Mouse (Mus musculus) cortical plate, adult 2 months (tissue): ENCODE results near the gene Diablo. TPM values are rescaled to one million over a fixed set of nuclear protein-coding genes. Genes with fewer than 3 reads are reported as not detected.
"Not testable (repeated sequence)": the region's sequence is repeated elsewhere in the genome, so short reads cannot be mapped to it uniquely, and the experiment has no call there.

ENCODE experiments used
- H3K27ac ChIP-seq: fragments of 200-500 bp; 2 replicates; pipeline ENCODE4 v1.5.1; 2012; ENCODE audit warnings: low read length, control low read depth, inconsistent platforms; ENCODE audit not compliant: insufficient read depth
- H3K4me1 ChIP-seq: fragments of 200-500 bp; 2 replicates; pipeline ENCODE4 v1.6.1; 2011; ENCODE audit warnings: low read length; ENCODE audit not compliant: control insufficient read depth, insufficient read depth
- H3K4me3 ChIP-seq: fragments of 200-500 bp; 2 replicates; pipeline ENCODE4 v1.5.1; 2011; ENCODE audit warnings: mild to moderate bottlenecking, low read length, control low read depth; ENCODE audit not compliant: insufficient read depth
- CTCF ChIP-seq: fragments of 200-500 bp; IDR thresholded peaks from 2 replicates; pipeline ENCODE4 v1.5.1; 2011; ENCODE audit warnings: mild to moderate bottlenecking, control low read depth, low read length; ENCODE audit not compliant: insufficient read depth; ENCODE audit errors: extremely low read depth
- POLR2A ChIP-seq: fragments of 200-500 bp; IDR thresholded peaks from 2 replicates; pipeline ENCODE4 v1.6.1; 2011; ENCODE audit warnings: mild to moderate bottlenecking, low read length, control low read depth; ENCODE audit not compliant: insufficient read depth; ENCODE audit errors: extremely low read depth
- polyA plus RNA-seq: library from polyadenylated mRNA; depleted of rRNA; stranded (reverse); fragments of >200 nt; gene quantifications from 2 replicates; pipeline ENCODE4 v1.2.3, GENCODE M21; 2012

Gene Diablo
- polyA plus RNA-seq, 1 experiment = 81.8 TPM

- H3K4me1 ChIP-seq = 0 out of 2 replicates have a peak, but pooled peaks cover 2% of the 10 kb centered on the region
These were observed 2.0 kb upstream of the Diablo start for GRCm38 (mm10) chr5:123525916-123526495.

GRCm38 (mm10) chr5:123525281-123525680, 1.3 kb upstream of the Diablo start, which contains the start of gene Gm49027:
TSS of gene Gm49027 (minus strand) at chr5:123525488.
- Histone ChIP-seq H3K4me1 (0 out of 2 replicates have a peak, but pooled peaks cover 2% of the 10 kb centered on the region), H3K27ac (no peak within 1 kb of the TSS), H3K4me3 (peak within 1 kb of the TSS; percentile 38)
- TF ChIP-seq CTCF = no peak
- no peak for TF ChIP-seq POLR2A

More at GRCm38 (mm10) chr5:123525916-123526495, 2.0 kb upstream of the Diablo start:
- H3K27ac ChIP-seq = no peak overlapping the region
- no peak overlapping the region for H3K4me3 ChIP-seq
- TF ChIP-seq POLR2A (no peak), CTCF (no peak)

GRCm38 (mm10) chr5:123524393-123524750, 396 bp upstream of the Diablo start:
- Histone ChIP-seq H3K27ac (no peak overlapping the region), H3K4me3 (peak overlapping the region; percentile 38), H3K4me1 (0 out of 2 replicates have a peak, but pooled peaks cover 2% of the 10 kb centered on the region)
- TF ChIP-seq CTCF = no peak
- TF ChIP-seq POLR2A = no peak; the same call in 1 of the 2 replicates

- TF ChIP-seq POLR2A (no peak), CTCF (no peak)
- H3K27ac ChIP-seq = no peak overlapping the region
- no peak overlapping the region for H3K4me3 ChIP-seq
- 0 out of 2 replicates have a peak, but pooled peaks cover 2% of the 10 kb centered on the region for H3K4me1 ChIP-seq
These were observed 1.8 kb downstream of the Diablo start for GRCm38 (mm10) chr5:123522166-123522565.

- 0 out of 2 replicates have a peak, but pooled peaks cover 2% of the 10 kb centered on the region for H3K4me1 ChIP-seq
- no peak overlapping the region for H3K4me3 ChIP-seq
- TF ChIP-seq POLR2A (no peak), CTCF (no peak)
- no peak overlapping the region for H3K27ac ChIP-seq
These were observed 2.4 kb downstream of the Diablo start for GRCm38 (mm10) chr5:123521621-123522020.

GRCm38 (mm10) chr5:123520666-123521065, 3.3 kb downstream of the Diablo start:
- Histone ChIP-seq H3K27ac (no peak overlapping the region), H3K4me1 (0 out of 2 replicates have a peak, but pooled peaks cover 2% of the 10 kb centered on the region), H3K4me3 (no peak overlapping the region)
- TF ChIP-seq POLR2A (no peak), CTCF (no peak)

GRCm38 (mm10) chr5:123514871-123515270, 9.1 kb downstream of the Diablo start:
- Histone ChIP-seq H3K4me3 (no peak overlapping the region), H3K4me1 (no peaks in the 10 kb centered on the region; the same call in 1 of the 2 replicates), H3K27ac (no peak overlapping the region)
- TF ChIP-seq POLR2A (no peak), CTCF (no peak)

GRCm38 (mm10) chr5:123512102-123512501, 11.9 kb downstream of the Diablo start:
- no peak overlapping the region for H3K4me3 ChIP-seq
- H3K4me1 ChIP-seq = peaks cover 3% of the 10 kb centered on the region
- no peak for TF ChIP-seq POLR2A
- no peak for TF ChIP-seq CTCF
- no peak overlapping the region for H3K27ac ChIP-seq

- H3K4me3 ChIP-seq, H3K4me1 ChIP-seq, H3K27ac ChIP-seq: not testable (repeated sequence)
These were observed 12.6 kb downstream of the Diablo start for GRCm38 (mm10) chr5:123511426-123511825.

- Histone ChIP-seq H3K27ac (no peak within 1 kb of the TSS), H3K4me1 (peaks cover 3% of the 10 kb centered on the region), H3K4me3 (no peak within 1 kb of the TSS)
- TF ChIP-seq POLR2A (no peak), CTCF (no peak)
These were observed 13.8 kb downstream of the Diablo start, which contains the start of gene B3gnt4 for GRCm38 (mm10) chr5:123510160-123510559. TSS of gene B3gnt4 (plus strand) at chr5:123510460.

GRCm38 (mm10) chr5:123508921-123509320, 15.1 kb downstream of the Diablo start:
- peaks cover 3% of the 10 kb centered on the region; the same call in 1 of the 2 replicates for H3K4me1 ChIP-seq
- H3K4me3 ChIP-seq = peak overlapping the region; percentile 26; the same call in 1 of the 2 replicates
- H3K27ac ChIP-seq = no peak overlapping the region
- TF ChIP-seq POLR2A (no peak), CTCF (no peak)
